Mouse (Mus musculus) adrenal gland (tissue): ENCODE results near the gene B3galt1.

Source experiments
- intact Hi-C: fragments of 180-260 bp; cut with DNase I; formaldehyde crosslinking; loops from one replicate; pipeline ENCODE4 v1.15.1; 2025

B3galt1 gene

DNA sequence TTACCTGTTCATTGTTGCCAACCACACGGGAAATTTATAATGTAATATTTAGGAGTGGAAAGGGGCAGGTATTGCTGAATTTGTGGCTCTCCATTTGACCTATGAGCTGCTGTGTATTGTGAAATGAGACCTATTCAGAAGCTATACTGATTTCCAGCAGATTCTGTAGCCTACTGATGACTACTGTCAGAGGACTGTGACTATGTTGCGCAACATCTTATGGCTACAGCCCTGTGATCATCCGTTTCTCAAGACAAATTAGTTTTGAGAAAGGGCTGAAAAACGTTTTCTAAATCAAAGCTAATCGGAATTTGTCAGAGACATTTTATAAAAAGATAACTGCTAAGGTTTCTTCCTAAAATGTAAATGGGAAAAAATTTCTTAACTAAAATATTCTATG lies 158.6 kb downstream of the B3galt1 start:
- intact Hi-C loops: no loop called here

DNA sequence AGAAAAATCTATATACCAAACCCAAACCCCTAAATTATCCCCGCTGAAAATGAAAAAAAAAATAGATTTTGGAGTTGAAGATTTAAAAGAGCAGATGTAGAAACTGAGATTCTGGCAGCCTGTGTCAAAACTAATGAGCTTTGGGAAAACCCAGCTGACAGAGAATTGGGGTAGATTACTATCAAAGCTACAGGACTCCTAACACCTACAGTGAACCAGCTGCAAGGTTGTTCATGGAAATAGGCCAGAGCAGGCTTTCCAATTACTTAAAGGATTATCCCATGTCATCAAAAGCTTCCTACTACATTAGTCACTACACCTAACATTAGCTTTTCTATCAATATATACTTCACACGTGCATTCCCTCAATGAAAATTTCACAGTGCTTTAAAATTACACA lies 165.1 kb downstream of the B3galt1 start:
- intact Hi-C loops: no loop called here

DNA sequence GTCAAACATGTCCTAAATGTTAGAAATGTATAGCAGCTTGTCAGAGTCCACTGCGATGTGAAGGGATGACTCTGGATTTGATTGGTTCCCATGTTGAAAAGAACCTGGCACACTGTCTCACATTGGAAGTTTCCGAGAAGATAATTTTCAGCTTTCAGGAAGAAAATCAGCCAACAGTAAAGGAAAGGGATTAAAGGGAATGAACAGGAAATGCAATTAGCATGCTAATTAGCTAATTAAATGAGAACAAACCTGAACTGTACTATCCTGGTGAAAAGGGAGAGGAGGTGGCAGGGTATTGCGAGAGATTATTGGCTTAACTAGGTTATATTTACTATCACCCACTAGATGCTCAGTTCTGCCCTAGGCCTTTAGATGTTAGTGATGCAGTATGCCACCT lies 185.9 kb downstream of the B3galt1 start:
- intact Hi-C loops: no loop called here

DNA sequence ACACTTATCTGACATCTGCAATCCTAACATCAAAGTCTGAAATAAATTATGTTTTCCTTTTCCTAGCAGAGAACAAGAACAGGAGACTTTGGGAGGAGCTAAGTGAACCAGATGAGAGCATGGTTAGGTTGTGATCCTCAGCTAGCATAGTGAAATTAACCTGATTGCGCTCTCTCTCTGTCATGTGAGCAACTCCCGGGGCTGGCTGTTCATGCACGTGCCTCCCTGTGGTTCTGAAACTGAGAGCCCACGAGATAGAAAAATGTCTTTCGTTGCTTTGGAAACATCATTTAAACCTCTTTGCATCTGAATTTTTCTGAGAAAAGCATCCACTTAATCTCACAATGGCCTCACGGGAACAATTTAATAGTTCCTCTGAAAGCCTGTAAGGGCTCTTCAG lies 190.8 kb downstream of the B3galt1 start:
- intact Hi-C loops: no loop called here

DNA sequence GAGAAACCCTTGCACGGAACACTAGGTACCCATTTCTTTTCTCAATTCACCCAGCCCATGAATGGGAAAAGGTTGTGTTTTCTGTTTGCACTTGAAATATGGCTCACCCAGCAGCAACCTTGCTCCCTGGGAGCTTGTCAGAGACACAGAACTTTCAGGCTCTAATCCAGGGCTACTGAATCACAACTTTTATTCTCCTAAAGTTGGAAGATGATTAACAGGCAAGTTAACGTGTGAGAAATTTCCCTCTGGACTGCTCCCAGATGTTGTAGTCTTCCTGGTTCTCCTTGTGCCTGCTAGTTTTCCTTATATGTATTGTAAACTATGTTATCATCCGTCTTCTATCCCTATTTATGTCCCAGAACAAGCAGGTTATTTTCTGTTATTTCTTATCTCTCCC lies 221.9 kb downstream of the B3galt1 start:
- intact Hi-C loops: no loop called here

DNA sequence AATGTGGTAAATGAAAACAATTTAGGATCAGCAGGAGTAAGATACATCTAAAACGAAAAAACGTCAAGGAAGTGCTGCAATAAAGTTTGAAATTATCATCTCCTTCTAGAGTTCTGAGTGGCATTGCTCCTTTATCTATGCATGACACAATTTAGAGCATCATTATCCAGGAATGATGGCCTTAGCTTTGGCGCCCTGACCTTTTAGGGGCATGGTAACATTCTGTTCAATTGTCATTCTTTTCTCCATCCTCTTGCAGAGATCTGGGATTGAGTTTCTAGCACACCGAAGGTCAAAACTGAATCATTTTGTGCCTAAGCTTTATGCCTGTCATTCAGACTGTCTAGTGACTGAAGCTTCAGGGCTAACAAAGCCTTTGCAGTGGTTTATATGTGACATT lies 231.9 kb downstream of the B3galt1 start:
- intact Hi-C loops: no loop called here

DNA sequence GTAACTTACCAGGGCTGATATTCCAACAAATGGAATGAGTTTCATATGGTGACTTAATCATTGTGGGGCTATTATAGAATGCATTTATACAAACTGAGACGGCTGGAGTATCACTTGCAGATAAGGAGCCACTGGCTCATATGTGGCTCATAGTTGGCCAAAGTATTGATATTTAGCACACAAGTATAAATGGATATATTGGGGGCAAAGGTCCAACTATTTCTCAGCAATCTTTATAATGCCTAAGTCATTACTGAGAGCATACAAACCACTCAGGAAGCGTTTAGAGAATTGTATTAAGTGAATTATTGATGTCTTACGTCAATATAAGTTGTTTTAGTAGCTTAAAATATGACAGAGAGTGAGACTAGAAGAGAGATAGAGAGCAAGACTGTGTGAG lies 234.3 kb downstream of the B3galt1 start:
- intact Hi-C loops: no loop called here

DNA sequence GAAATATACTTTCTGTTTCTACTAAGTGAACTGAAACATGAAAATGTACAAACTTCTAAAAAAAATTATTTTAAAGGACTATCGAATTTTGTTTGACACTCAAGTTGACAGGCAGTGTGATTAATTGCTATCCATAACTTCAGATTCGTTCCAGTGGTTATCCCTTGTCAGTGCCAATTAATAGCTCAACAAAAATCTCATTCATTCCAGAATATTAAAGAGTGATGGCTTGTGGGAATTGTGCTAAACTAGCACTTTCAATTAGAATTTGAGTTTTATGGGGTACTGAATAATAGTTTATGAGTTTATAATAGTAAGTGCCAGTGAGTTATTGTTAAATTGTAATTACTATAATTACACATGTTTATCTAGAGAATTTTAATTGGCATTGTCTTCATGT lies 250.5 kb downstream of the B3galt1 start:
- intact Hi-C loops: no loop called here

DNA sequence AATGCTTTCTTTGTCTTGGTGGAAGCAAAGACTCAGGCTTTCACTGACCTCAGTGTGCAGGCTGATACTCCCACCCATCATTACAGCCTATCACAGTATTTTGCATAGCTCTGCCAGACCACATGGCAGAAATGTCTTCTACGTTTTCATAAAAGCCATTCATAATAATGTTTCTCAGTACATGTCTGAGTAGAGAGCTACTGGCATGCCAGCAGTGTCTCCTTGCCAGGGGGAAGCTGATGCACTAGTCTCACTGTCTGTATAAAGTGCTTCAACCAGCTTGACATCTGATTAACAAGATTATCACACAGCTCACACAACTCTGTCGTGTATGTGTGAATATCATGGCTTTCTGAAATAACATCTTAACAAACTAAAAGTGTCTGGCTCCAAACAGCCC lies 252.3 kb downstream of the B3galt1 start:
- intact Hi-C loops: no loop called here

DNA sequence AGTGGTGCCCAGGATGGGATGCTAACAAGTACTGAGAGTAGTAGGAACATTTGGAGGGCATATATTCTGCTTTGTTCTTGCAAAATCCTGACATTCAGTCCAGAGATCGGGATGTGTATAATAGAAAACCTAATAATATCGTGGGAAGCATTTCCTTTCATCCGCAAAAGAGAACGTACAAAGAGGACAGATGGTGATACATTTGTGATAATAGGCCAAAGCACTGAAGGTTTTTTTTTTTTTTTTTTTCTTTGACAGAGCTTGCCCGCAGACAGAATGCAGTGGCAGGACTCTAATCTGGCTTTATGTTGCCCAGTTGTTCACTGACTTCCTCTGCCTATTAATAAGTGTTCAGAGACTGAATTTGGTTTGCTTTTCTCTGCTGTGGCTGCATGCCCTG lies 256.7 kb downstream of the B3galt1 start:
- intact Hi-C loops: no loop called here

DNA sequence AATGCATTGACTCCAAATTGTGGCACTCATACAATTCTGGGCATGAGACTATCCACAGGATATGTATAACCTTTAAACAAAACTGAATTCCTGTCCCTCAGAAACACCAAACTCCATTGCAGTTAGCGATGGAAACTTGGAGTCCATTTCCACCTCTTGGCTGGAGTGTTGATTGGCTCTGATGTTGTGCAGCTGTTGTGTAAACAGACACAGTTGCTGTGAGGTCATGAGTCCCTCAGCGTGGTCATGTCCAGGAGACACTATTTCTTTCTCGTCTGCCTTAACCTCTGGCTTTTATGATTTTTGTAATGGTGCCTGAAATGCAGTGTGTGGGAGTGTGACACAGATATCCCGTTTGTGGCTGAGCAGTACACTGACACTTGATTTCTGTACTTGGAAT lies 262.0 kb downstream of the B3galt1 start:
- intact Hi-C loops: no loop called here

DNA sequence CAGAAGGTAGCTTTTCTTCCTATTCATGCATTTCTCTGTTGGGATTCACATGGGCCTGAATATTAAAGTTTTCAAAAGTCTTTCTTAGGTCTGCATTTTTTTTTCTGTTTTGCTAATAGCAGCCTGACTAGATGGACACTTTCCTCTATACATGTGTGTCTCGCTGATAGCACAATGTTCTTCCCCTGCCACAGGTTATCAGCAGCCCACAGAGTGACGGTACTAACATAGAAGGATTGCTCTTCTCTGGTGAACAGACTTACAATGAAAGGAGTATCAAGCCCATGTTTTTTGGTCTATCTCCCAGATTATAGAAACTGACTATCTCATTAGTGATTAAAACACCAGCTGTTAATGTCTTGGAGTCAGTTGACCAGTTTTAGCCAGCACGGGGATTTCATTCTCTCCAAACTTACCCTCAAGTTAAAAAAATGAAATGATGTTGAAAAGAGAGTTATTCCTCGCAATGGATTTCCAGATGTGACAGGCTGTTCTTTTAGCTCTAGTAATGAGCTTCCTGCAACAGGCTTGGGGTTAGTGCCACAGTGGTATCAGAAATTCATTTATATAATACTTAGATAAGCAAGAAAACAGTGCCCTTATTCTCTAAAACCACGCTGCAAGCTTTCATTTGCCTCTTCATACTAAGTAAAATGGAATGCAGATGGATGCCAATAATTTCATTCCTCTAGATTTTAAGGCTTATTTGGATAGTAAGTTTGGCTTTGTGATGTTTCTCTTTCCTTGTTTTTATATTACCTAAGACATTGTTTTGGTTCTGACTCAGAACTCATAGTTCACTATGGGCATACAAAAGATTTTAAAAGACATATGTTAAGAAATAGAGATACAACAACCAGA lies 263.6 kb downstream of the B3galt1 start:
- intact Hi-C loops: no loop called here

DNA sequence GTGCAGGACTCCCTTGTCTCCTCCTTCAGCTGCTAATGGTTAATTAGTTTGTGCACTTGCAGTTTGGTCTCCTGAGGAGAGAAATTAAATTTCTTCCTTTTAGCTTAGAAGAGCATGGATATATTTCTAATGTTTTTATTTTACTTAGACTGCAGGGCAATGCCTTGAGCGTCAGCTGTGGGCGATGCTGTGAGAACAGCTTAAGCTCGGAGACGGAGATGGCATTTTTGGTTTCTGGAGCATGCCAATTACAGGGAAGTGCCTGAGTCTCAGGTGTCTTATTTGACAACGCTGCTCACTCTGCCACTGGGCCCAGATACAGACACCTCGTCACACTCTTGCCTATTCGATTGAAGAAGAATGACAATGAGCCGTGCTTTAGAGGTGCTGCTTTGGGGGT lies 282.1 kb downstream of the B3galt1 start:
- intact Hi-C loops: no loop called here

DNA sequence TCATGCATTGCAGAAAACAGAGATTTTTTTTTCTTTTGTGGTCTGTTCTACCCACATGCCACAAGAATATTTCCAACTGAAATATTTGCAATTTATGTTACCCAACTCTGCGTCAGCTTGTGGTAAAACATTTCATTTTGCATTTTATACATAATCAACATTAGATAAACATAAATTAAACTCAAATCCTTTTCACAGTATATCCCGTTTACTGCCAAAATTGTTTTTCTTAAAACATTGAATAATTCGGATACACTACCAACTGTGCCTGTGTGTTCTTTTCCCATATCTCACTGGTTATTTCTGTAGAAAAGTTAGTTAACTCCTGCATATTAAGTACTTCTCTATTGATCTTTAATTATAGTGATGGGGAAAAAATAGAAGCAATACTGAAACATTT lies 285.1 kb downstream of the B3galt1 start:
- intact Hi-C loops: no loop called here

DNA sequence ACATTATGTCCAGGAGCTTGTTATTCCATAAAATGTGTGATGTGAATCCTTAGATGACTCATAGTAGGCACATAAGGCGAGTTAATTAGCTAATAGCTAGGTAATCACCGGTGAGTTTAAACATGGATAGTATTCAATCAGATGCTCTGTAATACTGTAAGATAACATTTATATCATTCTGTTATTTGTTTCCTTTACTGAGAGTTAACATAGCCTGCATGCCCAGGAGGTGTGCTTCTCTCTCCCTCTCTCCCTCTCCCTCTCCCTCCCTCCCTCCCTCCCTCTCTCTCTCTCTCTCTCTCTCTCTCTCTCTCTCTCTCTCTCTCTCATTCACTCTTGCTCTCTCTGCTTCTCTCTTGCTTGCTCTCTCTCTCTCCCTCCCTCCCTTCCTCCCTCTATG lies 292.7 kb downstream of the B3galt1 start:
- intact Hi-C loops: no loop called here

DNA sequence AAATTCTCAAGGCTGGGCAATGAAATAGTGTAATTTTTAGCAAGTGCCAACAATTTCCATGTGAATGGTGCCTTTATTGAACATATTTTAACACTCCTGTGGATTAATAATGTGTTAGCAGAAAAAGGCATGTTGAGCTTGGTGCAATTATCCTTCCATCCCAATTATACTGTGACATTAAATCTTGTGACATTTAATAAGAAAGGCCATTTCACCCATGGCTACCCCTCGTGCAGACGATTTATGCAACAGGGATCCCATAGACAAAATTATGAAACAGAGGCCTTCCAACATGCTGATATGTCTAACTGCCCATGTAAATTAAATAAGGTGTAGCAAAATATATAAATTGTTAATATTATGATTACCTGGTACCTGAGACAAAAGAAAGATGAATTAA lies 293.3 kb downstream of the B3galt1 start:
- intact Hi-C loops: no loop called here

DNA sequence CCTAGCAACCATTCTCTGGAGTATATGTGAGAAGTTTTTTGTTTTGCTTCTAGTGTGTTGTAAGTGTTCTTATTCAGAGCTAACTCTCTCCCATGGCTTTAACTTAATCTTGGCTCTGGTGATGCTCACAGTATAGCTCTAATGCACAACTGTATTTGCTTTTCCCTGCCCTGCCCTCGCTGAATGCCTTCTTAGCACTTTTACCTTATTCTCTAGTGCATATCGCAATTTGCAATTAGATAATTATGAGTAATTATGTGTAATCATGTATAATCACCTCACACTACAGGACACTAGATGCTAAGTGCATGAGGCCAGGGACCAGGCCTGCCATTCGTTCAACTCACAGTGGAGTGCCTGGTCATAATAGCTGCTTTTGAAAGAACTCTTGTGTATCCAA lies 307.7 kb downstream of the B3galt1 start:
- intact Hi-C loops: no loop called here

DNA sequence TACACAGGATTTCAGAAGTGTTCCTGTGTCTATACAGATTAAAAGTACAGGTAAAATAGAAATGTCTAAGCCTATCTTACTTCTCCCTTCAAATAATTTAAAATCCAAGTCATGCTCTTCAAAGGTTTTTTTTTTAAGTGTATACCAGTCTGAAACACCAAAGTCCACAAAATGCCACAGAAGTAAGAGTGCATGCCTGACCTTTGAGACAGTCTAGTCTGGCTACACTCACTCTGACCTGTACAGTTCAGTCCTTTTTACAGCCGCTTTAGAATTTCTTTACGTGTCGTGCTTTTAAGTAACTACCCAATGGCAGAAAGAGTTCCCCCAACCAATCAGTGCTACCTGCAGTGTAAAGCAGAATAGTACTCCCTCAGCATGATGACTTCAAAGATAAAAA lies 314.2 kb downstream of the B3galt1 start:
- intact Hi-C loops: no loop called here

DNA sequence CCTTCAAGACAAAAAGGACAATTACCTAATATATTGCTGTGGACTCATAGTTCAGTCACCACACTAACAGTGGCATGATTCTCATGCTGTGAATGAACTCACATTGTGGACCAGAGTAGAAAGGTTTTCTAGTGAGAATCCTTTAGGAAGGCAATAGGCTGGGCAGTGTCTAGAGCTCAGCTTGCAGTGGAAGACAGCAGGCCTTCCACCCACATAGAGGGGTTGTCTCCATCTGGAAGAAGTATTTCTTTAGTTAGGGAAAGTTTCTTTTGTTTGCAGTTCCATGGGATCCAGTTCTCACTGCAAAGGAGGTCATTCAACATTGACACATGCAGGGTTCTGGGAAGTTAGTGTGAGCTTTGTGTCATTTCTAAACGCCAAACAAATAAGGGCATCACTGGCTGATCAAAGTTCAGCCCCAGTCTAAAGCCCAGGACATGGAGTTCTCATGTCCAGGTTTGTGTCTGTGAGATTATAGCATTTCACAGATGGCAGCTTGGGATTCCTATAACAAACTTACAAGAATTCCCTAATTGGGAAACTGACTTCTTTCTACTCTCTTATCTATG lies 316.1 kb downstream of the B3galt1 start:
- intact Hi-C loops: no loop called here

DNA sequence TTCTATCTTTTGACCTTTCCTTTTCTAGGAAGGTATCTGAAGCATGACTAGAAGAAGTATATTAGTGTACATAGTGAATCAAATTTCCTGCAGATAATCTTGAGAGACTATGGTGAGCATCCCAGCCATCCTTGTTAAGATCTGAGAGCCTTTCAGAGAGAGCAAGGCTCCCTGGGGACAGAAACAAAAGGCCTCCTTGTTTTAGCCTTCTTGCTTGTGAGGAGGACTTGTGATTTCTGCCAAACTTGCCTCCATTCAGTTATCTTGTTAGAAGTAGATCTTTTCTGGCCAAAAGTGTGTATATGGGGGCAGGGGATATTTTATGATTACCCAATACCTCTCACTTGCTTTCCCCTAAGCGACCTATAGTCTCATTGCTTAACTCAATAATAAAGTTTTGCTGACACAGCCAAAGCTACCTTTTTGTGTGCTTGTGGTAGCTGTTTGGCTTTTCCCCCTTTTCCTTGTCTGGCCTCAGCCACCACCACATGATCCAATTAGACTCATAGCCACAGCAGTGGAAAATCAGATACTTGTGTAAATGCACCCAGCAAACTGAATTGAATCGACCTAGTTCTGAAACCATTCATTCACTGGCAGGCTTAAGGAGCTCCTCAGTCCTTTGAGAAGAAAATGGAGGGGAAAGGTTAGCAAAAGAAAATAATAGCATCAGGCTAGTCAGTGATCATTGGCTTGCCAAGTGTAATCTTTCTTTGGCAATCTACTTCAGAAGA lies 332.5 kb downstream of the B3galt1 start:
- intact Hi-C loops: no loop called here

DNA sequence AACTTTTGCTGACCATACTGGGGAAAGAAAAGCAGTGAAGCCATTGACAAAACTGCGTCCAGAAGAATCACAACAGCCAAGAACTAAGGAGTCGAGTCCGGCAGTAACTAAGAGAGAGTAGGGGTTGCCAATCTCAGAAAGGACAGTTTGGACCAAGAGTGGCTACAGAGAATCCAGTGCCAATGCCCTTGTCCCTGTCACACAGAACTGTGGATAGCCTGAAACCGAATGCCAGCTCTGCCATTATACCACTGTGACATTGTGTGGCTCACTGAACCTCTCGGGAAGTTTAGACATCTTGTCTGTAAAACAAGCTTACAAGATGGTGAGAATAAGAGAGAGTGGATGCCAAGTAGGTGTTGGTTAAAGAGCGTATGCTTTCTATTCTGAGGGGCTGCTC lies 335.9 kb downstream of the B3galt1 start:
- intact Hi-C loops: no loop called here

DNA sequence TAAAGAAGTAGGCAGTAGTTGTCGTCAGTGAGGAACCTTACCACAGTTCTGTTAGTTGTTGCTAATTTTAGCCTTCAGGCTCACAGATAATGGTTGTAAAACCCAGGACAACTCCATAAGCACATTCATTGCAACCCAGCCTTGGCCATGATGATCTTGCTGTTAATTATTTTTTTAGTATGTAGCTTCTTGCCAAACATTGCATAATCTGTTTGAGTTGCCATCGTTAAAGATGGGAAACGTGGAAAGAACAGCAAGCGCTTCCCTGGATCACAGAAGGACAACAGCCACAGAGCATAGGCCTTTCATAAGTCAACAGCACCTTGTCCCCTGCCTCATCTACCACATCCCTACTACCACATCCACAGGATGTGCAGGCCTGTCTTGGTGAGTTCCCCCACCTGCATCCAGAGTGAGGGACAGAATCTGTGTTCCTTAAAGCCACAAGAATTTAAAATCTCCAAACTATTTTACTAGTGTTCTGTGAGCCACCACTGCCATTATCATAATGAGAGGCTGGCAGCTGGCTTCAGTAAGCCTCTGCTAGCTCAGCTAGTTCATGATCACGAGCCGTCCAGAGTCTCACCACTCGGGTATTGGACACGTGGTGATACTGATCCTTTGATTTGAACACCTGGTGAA lies 337.1 kb downstream of the B3galt1 start:
- intact Hi-C loops: no loop called here
